Mouse (Mus musculus) embryo, embryonic 10 days (tissue): Measurements from ENCODE around the gene Habp4.

Experiments
- DNase-seq: peaks from one replicate; pipeline ENCODE4 v3.0.0-alpha.2; 2015; ENCODE audit warnings: low spot score

Gene Habp4

GRCm38 (mm10) chr13:64178746-64179652 is 17.4 kb downstream of the Habp4 start:
- DNase-seq = no peak

GRCm38 (mm10) chr13:64180300-64180699 is 18.7 kb downstream of the Habp4 start:
- DNase-seq = no peak

GRCm38 (mm10) chr13:64180888-64181287 is 19.3 kb downstream of the Habp4 start:
- DNase-seq = peak; percentile 41

GRCm38 (mm10) chr13:64182091-64182490 is 20.5 kb downstream of the Habp4 start:
- DNase-seq = no peak

DNA sequence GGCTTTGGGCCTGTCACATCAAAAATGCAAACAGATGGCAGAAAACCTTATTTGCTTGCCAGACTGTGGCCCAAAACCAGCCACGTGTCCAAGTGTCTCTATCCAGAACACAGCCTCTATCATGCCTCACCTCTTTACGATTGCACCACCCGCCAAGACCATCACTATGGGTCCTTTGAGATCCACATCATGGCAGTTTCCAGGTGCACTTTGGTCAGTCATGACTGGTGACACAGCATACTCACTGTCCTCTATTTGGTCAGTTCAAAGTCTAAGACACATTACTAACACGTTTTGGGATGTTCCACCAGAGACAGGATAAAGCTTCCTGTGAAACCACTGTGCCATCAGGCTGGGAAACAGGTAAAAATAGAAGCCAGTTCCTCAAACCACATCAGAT is 22.0 kb downstream of the Habp4 start:
- no peak for DNase-seq

DNA sequence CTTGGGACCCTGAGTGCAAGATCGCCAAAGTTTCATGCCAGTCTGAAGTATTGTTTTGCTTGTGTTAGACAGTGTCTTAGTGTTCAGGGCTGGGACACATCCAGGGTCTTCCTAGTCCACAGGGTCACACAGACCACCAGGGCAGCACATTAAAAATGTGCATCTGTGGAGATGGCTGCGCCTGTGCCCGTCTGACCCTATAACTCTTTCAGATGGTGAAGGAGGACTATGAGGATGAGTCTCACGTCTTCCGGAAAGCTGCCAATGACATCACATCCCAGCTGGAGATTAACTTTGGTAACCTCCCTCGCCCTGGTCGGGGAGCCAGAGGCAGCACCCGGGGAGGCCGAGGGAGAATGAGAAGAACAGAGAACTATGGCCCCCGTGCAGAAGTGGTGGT is 22.7 kb downstream of the Habp4 start:
- no peak for DNase-seq

DNA sequence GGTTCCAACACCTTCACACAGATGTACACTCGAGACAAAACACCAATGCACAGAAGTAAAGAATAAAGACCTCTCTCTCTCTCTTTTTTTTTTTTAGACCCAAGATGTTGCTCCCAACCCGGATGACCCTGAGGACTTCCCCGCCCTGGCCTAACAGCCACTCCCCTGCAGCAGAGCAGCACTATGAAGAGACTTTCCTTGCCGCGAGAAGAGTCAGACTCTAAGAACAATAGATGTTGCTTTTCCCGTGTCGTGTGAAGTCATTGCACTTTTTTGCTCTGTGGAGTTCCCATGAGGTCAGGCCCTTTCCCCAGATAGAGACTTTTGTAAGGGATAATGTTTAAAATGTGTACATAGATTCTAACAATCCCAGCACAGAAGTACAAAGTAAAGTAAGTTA is 23.6 kb downstream of the Habp4 start:
- no peak for DNase-seq

GRCm38 (mm10) chr13:64185586-64185985 is 24.0 kb downstream of the Habp4 start:
- DNase-seq = no peak

- no peak for DNase-seq
Observed at GRCm38 (mm10) chr13:64186516-64186915, 24.9 kb downstream of the Habp4 start.

DNA sequence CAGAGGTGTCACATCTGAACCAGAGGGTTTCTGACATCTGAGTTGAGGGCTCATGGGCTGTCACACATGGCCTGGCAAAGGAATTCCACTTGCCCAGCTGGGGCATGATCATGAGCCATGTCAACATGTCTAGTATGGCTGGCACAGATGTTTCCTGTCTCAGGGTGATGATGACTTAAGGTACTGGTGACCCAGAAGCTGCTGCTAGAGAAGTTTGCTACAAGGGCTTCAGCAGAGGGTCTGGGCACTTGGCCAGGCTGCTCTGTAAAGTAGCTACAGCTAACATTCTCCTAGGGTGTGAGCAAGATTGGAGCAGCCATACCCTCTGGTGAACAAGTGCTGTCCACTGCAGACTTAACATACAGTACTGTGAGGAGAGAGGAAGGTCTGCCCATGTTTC is 25.4 kb downstream of the Habp4 start:
- no peak for DNase-seq

DNA sequence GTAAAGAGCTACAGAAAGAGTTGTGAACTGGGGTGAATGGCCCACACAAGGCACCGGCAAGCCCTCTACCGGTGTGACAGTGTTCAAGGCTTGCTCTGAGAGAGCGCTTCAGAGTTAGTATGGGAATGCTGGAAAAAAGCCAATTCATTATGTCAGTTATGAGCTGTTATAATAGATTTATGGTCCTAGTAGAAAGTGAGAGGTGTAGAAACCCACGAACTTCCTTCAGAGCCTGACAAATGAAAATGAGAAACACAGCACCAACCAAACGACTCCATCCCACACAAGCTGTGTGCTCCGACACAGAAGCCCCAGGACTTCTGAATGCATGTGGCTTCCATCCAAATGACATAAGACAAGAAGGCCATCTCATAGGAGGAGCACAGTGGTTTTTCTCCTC is 36.3 kb downstream of the Habp4 start:
- DNase-seq = no peak

DNA sequence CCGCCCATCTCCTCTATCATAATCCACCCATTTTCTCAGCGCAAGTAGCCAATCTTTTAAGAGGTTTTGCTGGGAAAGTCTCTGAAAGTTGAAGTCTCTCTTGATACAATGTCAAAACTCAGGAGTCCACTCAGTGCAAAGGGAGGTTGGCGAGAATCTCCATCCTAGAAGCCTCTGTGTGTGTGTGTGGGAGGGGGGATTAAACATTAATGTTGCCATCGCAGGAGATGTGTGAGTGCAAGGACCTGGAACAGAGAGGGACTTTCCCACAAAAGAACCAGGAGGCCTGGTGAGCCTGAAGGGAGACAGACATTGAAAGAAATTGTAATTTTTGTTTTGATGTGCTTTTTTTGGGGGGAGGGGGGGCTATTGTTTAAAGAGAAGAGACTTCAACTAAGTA is 36.7 kb downstream of the Habp4 start:
- DNase-seq = no peak

GRCm38 (mm10) chr13:64200911-64201310 is 39.3 kb downstream of the Habp4 start:
- DNase-seq = no peak

DNA sequence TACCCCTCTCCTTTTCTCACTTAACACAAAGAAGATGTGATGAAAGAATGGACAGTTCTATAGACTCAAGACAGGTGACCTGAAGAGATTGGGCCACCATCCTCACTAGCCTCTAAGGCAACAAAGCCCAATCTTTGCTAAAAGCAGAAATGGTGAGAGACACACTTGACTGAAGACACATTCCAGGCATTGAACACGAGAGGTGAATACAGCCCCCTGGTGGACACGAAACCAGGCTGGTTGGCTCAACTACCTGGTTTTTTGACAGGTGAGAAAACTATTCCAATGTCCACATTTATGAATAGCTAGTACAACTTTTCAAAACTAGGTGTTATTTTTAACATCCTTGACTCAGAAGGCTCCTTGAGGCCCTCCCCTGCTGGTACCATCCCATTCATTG is 43.1 kb downstream of the Habp4 start:
- peak; percentile 28 for DNase-seq

- DNase-seq = peak; percentile 82
Observed at GRCm38 (mm10) chr13:64205186-64205585, 43.6 kb downstream of the Habp4 start.

DNA sequence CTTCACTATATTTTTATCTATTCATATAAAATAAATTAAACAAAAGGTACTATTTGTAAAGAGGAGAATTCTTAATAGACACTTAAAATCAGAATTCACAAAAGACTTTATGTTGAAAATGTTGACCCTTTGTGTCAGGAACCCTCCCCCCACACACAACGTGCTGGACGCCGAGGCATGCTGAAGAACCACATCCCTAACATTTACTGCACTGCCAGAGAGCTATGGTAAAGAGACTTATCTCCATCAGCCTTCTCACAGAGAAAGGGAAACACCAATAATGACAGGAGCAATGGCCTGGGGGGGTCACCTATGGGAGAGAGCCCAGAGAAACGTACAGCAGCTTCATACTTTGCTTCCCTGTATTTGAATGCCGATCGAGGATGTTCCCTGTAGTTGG is 46.5 kb downstream of the Habp4 start:
- DNase-seq = no peak

DNA sequence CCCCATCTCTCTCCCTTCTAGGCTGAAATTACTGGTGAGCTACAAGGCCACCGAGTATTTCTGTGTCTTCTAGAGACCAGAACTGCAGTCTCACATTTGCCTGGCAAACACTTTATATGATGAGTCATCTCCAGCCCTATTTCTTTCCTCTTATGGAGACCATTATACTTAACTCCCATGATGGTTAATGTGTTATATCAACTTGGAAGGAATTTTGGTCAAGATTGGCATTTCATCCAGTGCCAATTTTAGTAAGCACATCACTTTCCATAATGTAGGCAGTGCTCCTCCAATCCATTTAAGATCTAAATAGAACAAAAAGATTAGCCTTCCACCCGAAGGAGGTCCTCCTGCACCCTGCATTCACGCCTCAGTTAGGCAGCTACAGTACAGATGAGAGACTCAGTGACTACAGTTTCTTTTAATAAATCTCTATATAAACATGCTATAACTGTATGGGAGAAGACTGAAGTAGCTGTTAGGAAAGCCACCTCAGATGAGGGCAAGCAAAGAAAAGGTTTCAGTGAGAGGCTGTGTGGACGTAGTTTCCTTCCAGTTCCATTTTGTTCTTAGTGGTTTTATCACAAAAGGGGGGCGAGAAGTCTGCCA is 50.5 kb downstream of the Habp4 start:
- DNase-seq = no peak

- DNase-seq = no peak
Observed at GRCm38 (mm10) chr13:64214891-64215290, 53.3 kb downstream of the Habp4 start.

DNA sequence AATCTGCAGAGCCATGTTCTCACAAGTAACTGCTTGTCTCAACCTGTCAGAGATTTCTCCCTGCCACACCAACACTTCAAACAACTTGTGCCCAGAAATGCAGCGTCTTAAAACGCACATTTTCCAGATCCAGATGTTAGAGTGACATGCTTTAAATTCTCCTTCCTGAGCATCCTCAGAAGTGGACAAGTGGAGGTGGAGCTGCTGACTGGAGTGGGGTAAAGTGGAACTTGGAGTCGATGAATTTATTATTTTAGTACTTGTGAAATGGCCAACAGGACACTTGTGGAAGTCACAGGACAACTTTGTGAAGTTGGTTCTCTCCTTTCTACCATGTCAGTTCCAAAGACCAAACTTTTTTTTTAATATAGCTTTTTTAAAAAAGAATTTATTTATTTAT is 64.1 kb downstream of the Habp4 start:
- DNase-seq = no peak

DNA sequence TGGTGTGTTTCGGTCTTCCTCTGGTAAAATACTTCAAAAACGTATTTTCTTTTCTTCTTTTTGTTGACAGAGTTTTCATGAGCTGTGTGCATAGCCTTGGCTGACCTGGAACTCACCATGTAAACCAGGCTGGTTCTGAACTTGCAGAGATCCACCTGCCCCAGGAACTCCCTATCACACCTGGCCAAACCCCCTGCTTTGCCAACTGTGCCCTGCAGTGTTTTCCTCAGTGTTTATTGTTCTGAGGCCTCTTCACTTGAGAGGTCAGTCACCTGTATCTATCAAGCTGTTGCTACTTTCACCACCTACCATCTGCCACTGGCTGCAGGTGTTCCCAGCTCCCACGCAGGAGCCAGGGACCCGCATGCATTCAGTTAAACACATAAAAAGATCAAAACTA is 65.1 kb downstream of the Habp4 start:
- no peak for DNase-seq

DNA sequence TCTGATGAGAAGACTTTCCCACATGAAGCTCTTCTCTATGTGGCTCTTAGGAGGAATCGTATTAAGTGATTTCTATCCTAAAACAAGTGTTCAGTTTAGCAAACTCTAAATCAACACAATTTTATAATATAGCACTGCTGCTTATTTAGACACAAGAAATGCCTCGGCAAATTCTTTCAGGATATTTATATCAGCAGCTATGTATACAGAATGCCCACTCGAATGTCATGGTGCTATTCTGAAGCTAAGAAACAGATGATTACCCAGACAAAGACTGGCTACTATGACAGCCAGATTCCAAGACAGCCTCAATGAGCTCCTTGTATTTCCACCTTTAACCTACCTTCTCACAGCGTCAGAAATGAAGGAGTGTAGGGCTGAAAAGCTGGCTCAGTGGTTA is 71.5 kb downstream of the Habp4 start:
- no peak for DNase-seq

DNA sequence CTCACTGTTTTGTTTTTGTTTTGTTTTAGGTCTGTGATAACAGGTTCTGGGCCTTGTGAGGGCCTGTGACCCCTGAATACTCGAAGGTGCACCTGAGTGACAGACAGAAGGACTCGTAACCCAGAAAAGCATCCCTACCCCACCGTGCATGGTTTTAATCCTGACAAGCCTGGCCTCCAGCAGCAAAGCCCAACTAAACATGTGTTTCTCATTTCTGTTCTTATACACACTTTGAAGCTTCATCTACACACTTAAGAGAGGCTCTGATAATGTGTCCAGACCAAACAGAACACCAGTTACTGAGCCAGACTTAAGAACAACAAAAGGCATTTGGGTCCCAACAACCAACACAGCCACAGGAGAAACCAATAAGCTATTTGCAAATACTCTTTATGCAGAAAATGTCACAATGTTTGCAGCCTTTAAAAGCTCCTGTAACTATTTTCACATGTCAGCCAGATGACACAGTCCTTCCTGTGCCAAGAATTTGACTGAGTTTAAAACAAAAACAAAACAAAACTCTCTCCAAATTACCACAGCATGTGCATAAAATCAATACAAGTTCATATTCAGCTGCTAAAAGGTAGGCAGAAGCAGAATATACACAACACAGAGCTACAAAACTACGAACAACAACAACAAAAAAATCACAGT is 73.6 kb downstream of the Habp4 start:
- DNase-seq = peak; percentile 53

GRCm38 (mm10) chr13:64235777-64236176 is 74.2 kb downstream of the Habp4 start:
- no peak for DNase-seq
